Mouse (Mus musculus): ENCODE measurements around the gene Gsap.
"Not testable (repeated sequence)": the region's sequence is repeated elsewhere in the genome, so short reads cannot be mapped to it uniquely, and the experiment has no call there.

Gsap gene

GRCm38 (mm10) chr5:21179496-21179895 lies 6.6 kb upstream of the Gsap start:
- DNase-seq (ENCODE audit: low read depth, low spot score) = no peak

DNA sequence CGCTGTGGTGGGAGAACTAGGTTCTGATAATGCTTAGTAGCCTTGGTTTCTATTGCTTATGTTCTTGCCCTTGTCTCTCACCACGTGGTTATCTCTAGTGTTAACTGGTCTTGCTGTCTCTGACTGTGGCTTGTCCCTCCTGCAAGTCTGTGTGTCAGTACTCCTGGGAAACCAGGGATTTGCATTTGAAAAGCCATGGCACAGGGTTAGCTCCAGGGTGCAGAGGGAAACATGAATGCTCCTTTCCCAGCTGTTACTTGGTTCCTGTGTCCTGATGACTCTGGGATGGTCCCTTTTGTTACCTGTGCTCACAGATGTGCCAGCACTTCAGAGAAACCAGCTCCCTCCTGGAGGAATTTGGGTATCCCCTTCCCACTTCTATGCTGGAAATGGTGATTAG lies 3.0 kb upstream of the Gsap start:
- DNase-seq (ENCODE audit: low read depth, low spot score) = not testable (repeated sequence)

DNA sequence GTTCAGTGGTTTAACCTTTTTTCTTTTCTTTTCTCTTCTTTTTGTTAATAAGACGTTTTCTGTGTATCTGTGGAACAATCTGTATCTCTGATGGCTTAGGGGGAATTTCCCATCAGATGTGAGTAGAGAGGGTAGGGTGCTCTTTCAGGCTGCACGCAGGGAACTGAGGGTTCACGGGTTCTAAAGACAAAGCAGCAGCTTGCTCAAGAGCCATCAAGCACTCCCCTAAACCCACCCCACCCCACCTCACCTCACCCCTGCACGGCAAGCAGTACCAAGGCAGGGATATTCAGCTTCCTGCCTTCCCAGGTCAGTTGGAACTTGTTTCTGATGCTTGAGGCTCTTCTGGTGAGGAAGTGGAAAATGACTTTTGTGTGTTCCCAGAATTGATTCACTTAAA lies 766 bp downstream of the Gsap start:
- DNase-seq (ENCODE audit: low read depth, low spot score) = no peak

- no peak for DNase-seq (ENCODE audit: low read depth, low spot score)
These were observed 2.4 kb downstream of the Gsap start for GRCm38 (mm10) chr5:21188435-21188834.

DNA sequence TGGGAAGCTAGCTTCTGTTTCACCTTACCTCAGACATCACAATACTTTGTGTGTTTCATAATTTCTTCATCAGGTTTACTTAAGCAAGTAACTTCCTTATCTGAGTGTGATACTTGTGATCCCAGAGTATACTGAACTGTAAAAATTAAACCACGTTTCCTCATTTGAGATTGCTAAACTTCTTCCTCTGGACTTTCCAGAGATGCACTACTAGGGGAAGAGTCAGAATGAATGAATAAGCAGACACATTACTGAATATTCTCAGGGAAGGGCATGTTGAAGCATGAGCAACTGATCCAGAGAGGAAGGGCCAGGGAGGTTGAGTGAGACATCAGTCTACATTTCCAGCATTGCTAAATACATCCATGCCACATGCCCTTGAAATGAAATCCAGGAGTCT lies 3.0 kb downstream of the Gsap start:
- no peak for DNase-seq (ENCODE audit: low read depth, low spot score)

- no peak for DNase-seq (ENCODE audit: low read depth, low spot score)
These were observed 3.4 kb downstream of the Gsap start for GRCm38 (mm10) chr5:21189460-21189859.

DNA sequence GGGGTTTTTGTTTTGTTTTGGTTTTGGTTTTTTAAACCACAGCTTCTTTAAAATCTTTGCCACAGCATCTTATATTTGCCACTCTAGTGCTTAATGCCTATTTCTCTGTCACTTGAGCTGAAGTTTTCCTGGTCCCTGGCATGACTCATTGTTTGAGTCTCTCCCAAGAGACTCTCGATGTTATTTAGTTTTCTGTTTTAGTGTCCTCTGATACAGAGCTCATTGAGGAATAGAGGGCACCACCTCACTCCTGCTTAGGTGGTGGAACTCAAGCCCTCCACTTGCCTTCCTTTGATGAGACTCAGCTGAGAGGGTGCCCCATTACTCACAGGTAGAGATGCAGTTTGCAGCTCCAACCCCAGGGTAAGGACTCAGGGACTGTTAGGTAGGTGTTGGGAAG lies 17.4 kb downstream of the Gsap start:
- DNase-seq (ENCODE audit: low read depth, low spot score) = no peak

GRCm38 (mm10) chr5:21204157-21204556 lies 18.1 kb downstream of the Gsap start:
- DNase-seq (ENCODE audit: low read depth, low spot score) = no peak

DNA sequence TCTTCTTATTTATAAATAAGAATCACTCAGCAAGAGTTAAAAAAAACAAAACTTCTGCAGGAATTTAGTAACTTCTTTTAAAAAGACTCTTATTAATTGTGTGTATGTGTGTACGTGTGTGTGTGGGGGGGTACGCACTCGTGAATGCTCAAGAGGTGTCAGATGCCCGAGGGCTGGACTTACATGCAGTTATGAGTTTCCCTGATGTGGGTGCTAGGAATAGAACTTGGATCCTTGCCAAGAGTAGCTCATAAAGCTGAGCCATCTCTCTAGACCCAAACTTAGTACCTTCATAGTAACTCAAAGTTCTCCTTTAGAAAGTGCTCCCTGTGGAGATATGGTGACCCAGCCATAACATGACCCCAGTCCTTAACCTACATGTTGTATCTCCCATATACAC lies 20.0 kb downstream of the Gsap start:
- no peak for DNase-seq (ENCODE audit: low read depth, low spot score)

DNA sequence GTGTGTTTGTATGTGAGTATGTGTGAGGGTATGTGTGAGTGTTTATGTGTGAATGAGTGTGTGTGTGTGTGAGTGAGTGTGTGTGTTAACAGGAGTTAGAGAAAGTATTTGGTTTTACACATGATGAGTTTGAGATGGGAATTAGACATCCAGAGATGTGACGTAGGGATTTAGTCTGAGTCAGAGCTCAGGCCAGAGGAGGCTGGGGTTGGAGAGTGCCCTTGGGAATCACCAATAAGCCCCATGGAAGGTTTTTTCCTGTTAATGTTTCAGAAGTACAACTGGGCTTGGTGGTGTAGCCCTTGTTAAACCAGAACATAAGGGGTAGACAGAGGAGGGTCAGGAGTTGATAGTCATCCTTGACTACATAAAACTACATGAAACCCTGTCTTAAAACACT lies 25.4 kb downstream of the Gsap start:
- DNase-seq (ENCODE audit: low read depth, low spot score) = no peak

- no peak for DNase-seq (ENCODE audit: low read depth, low spot score)
These were observed 26.9 kb downstream of the Gsap start for GRCm38 (mm10) chr5:21212933-21213332.

GRCm38 (mm10) chr5:21213801-21214200 lies 27.7 kb downstream of the Gsap start:
- DNase-seq (ENCODE audit: low read depth, low spot score) = no peak

DNA sequence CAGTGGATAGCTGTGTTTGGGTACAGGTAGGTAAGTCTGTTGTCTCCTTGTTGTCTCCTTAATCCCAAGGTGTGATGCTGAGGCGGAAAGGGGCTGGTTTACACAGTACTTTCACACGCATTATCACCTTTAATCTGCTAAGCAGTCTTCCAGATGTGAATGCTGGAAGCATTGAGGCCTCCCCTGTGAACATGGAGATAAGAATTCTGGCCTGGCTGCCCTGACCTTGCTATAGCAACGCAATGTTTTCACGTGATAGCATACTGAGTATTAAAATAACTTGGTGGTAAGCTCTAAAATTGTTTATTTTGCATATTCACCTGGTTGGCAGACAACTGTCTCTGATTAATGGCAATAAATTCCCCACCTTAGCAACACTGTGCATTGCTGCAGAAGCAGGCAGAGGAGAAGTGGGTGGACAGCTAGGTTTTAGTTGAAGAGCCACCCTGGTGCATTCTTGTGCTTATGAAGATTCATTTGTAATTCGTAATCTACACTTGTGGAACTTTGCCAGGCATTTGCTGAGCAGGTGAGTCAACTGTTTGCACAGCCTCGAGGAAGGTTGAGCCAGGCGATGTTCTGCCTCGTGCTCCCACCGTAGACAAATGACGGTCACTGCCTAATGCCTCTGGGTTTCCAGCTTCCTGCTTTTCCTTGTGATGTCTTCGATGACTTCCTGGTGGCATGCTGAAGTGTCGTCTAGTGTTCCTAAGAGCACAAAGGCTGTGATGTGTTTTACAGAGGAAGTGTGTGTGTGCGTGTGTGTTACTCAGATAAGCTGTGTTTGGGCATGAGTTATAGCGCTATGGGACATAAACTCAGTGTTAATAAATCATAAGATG lies 31.6 kb downstream of the Gsap start:
- DNase-seq (ENCODE audit: low read depth, low spot score) = no peak

DNA sequence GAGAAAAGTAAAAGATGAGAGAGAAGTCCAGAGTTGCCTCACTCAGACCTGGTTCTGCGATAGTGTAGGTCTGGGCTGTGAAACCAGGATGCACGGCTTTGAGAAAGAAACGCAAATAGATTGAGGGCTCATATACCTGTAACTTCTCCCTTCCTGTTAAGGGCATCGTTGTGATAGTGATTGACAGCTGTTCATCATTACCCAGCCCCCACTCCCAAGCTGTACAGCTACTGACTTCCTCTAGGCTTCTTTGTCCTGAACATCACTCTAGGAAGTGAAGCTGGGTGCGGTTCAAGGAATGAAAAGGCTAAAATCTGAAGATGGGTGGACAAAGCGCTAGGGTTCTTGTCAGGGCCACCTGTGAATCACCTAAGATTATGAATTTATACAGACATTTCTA lies 46.8 kb downstream of the Gsap start:
- no peak for DNase-seq (ENCODE audit: low read depth, low spot score)

DNA sequence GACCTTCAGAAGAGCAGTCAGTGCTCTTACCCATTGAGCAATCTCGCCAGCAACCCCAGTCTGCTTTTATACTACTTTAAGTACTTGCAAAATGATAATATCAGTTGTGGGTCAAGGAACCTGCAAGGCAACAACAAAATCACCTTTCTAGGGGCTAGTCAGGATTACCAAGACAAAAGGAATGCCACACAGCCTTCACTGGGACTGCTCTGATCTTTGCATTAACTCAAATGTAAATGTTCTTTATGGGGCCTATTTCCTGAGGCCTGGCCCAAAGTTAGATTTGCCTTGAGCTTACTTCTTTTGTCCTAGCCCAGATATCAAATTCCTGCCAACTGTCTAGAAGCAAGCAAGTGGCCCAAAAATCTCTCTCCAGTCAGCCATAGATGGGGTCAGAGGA lies 58.5 kb downstream of the Gsap start:
- no peak for DNase-seq (ENCODE audit: low read depth, low spot score)

GRCm38 (mm10) chr5:21245241-21245640 lies 59.2 kb downstream of the Gsap start:
- DNase-seq (ENCODE audit: low read depth, low spot score) = no peak

DNA sequence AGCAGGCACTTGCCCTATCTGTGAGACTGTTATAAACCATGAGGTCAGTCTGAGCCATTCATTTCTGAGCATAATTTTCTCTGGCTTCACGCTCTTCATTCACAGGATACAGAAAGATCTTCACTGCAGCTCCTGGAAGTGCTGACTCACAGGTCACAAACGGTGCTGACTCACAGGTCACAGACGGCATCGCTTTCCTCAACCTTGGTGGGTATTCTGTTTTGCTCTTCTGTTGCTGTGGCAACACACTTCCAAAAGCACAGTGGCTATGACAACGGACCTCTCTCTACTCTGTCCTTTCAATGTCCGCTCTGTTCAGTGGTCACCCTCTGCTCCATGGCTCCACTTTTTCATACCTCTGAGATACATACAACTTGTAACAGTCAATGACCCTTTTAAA lies 60.7 kb downstream of the Gsap start:
- no peak for DNase-seq (ENCODE audit: low read depth, low spot score)

DNA sequence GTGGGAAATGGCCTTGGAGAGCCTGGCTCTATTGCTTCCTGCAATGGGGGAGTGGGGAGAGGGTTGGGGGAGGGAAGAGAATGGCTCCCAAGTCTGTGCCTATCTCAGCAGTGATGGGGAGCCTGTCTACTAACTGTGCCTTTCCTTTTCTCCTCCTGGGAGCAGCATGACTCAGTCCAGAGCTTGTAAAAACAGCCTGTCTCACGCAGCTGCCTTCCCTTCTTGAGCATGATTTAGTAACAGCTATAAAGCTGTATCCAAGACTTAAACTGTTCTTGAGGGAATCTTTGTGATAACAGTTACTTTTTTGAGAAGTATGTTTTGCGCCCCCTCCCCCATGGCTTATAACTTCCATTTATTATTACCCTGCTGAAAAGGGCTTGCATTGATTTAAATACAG lies 61.9 kb downstream of the Gsap start:
- DNase-seq (ENCODE audit: low read depth, low spot score) = no peak

GRCm38 (mm10) chr5:21248834-21249233 lies 62.8 kb downstream of the Gsap start:
- DNase-seq (ENCODE audit: low read depth, low spot score) = no peak

GRCm38 (mm10) chr5:21254731-21255525 lies 68.9 kb downstream of the Gsap start:
- DNase-seq (ENCODE audit: low read depth, low spot score) = no peak

GRCm38 (mm10) chr5:21255551-21256132 lies 69.6 kb downstream of the Gsap start:
- no peak for DNase-seq (ENCODE audit: low read depth, low spot score)

DNA sequence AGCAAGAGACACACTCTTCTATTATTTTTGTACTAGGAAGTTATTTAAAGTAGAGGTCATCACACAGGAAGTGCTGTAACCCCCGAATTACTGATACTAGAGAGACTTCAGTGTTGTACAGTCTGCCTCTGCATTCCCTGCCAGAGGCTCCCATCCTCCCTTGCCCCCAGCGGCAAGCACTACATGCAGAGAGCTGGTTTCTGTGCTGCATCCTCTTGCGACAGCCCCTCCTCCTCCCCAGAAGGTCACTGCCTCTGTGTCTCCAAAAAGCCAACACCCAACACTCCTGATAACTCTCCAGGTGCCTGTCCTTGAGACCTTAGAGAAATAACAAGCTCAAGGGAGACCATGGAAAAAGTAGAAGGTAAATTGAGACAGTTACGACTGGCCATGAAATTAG lies 71.1 kb downstream of the Gsap start:
- DNase-seq (ENCODE audit: low read depth, low spot score) = no peak

DNA sequence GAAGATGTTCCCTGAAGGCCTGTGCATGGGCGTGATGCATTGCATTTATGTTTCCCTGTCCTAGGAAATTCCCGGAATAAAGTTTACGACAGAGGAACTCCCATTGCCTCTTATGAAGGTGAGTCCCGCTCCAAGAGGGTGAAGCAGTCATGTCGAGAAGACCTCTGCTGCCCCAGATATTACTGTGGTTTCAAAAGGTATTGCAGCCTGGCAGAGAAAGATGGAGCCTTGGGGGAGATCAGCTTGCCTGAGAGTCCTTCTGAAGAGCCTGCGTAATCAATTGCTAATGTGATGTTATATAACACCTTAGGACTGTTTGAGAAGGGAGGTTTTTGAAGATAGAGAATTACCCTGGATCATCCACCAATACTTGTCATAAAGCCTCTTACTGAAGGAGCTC lies 71.8 kb downstream of the Gsap start:
- no peak for DNase-seq (ENCODE audit: low read depth, low spot score)

Measured in brain, embryonic 18.5 days (tissue).